Mouse (Mus musculus) embryonic facial prominence, embryonic 11.5 days (tissue): ENCODE results near the gene Vamp9. TPM values are rescaled to one million over a fixed set of nuclear protein-coding genes. Genes with fewer than 3 reads are reported as not detected.

ENCODE experiments used
- ATAC-seq: fragments of 200-750 bp; cut with Nextera tagmentation; replicated peaks from 2 replicates; pipeline ENCODE4 v1.8.0; 2017; ENCODE audit warnings: low read depth; ENCODE audit not compliant: insufficient number of reproducible peaks, low FRiP score, low TSS enrichment
- DNase-seq: peaks from one replicate; pipeline ENCODE4 v3.0.0-alpha.2; 2015; ENCODE audit warnings: low spot score
- H3K27ac ChIP-seq: fragments of 300-500 bp; sonication (generic); replicated peaks from 2 replicates; pipeline ENCODE4 v1.5.1; 2014; ENCODE audit warnings: mild to moderate bottlenecking, low read depth, low read length, control low read depth
- H3K27me3 ChIP-seq: fragments of 300-500 bp; sonication (generic); 2 replicates; pipeline ENCODE4 v1.6.1; 2014; ENCODE audit warnings: mild to moderate bottlenecking, low read length, moderate library complexity, mixed read lengths; ENCODE audit not compliant: control insufficient read depth, insufficient read depth
- H3K36me3 ChIP-seq: fragments of 300-500 bp; sonication (generic); replicated peaks from 2 replicates; pipeline ENCODE4 v1.6.1; 2014; ENCODE audit warnings: low read depth, mild to moderate bottlenecking, low read length, moderate library complexity, mixed read lengths; ENCODE audit not compliant: control insufficient read depth, insufficient read depth
- H3K4me1 ChIP-seq: fragments of 300-500 bp; sonication (generic); 2 replicates; pipeline ENCODE4 v1.6.1; 2014; ENCODE audit warnings: low read length, mixed read lengths; ENCODE audit not compliant: control insufficient read depth, insufficient read depth
- H3K4me2 ChIP-seq: fragments of 300-500 bp; sonication (generic); 2 replicates; pipeline ENCODE4 v1.6.1; 2014; ENCODE audit warnings: low read depth, mild to moderate bottlenecking, control low read depth, low read length, moderate library complexity
- H3K4me3 ChIP-seq: fragments of 300-500 bp; sonication (generic); 2 replicates; pipeline ENCODE4 v1.5.1; 2014; ENCODE audit warnings: low read depth, low read length, control low read depth
- H3K9ac ChIP-seq: fragments of 300-500 bp; sonication (generic); replicated peaks from 2 replicates; pipeline ENCODE4 v1.6.1; 2014; ENCODE audit warnings: mild to moderate bottlenecking, control low read depth, low read length
- H3K9me3 ChIP-seq: fragments of 300-500 bp; sonication (generic); replicated peaks from 2 replicates; pipeline ENCODE4 v1.6.1; 2016; ENCODE audit warnings: mild to moderate bottlenecking, low read length, inconsistent platforms, mixed read lengths; ENCODE audit not compliant: control insufficient read depth
- WGBS: fragments of 180-500 bp; shearing (Covaris S2); extraction: QIAGEN DNeasy Blood & Tissue Kit; methylation state at CpG from one replicate; pipeline ENCODE4 v1.1.7; 2014; 5-methylcytosine and 5-hydroxymethylcytosine counted together
- polyA plus RNA-seq: library from polyadenylated mRNA; unstranded; fragments of >200 nt; fragmentation: Nextera tagmentation; extraction: Ambion mirVana; gene quantifications from 2 replicates; pipeline ENCODE4 v1.2.1, GENCODE M21; 2014

The Vamp9 gene
- polyA plus RNA-seq, 1 experiment from 2014 or later, result not detected

- Histone ChIP-seq H3K4me1 (no peaks in the 10 kb centered on the region), H3K9me3 (no peaks in the 10 kb centered on the region), H3K4me2 (no peak overlapping the region), H3K4me3 (no peak overlapping the region), H3K27me3 (no peaks in the 10 kb centered on the region), H3K27ac (no peak overlapping the region), H3K36me3 (peaks cover 3% of the 10 kb centered on the region; the same call in 1 of the 2 replicates), H3K9ac (no peak overlapping the region)
- peak; percentile 37 for DNase-seq
- ATAC-seq, result no peak
- 43% methylated on average over 1 of the region's 1 CpGs for WGBS
These were observed 47.8 kb downstream of the Vamp9 start for GRCm38 (mm10) chr5:99953883-99954282.

- no peak overlapping the region for H3K9ac ChIP-seq
- DNase-seq, result no peak
- WGBS, result 97% methylated on average over 1 of the region's 1 CpGs
- no peak overlapping the region for H3K4me2 ChIP-seq
- no peaks in the 10 kb centered on the region for H3K4me1 ChIP-seq
- H3K27ac ChIP-seq, result no peak overlapping the region
- H3K36me3 ChIP-seq, result peaks cover 11% of the 10 kb centered on the region
- ATAC-seq, result no peak
- H3K9me3 ChIP-seq, result no peaks in the 10 kb centered on the region
- H3K4me3 ChIP-seq, result no peak overlapping the region
- H3K27me3 ChIP-seq, result no peaks in the 10 kb centered on the region
These were observed 52.6 kb downstream of the Vamp9 start for GRCm38 (mm10) chr5:99958666-99959065.

GRCm38 (mm10) chr5:99959236-99959936, 53.3 kb downstream of the Vamp9 start:
- H3K36me3 ChIP-seq, result peaks cover 16% of the 10 kb centered on the region
- H3K9me3 ChIP-seq, result no peaks in the 10 kb centered on the region
- H3K4me2 ChIP-seq, result no peak overlapping the region
- 77% methylated on average over 2 of the region's 2 CpGs for WGBS
- no peaks in the 10 kb centered on the region for H3K4me1 ChIP-seq
- H3K27ac ChIP-seq, result no peak overlapping the region
- H3K4me3 ChIP-seq, result no peak overlapping the region
- ATAC-seq, result no peak
- H3K27me3 ChIP-seq, result no peaks in the 10 kb centered on the region
- DNase-seq, result no peak
- H3K9ac ChIP-seq, result no peak overlapping the region

- no peak overlapping the region for H3K4me3 ChIP-seq
- no peaks in the 10 kb centered on the region for H3K9me3 ChIP-seq
- no peak overlapping the region for H3K27ac ChIP-seq
- peaks cover 16% of the 10 kb centered on the region for H3K36me3 ChIP-seq
- WGBS, result 87% methylated on average over 2 of the region's 2 CpGs
- ATAC-seq (no peak), DNase-seq (no peak)
- no peaks in the 10 kb centered on the region for H3K4me1 ChIP-seq
- no peak overlapping the region for H3K4me2 ChIP-seq
- H3K9ac ChIP-seq, result no peak overlapping the region
- no peaks in the 10 kb centered on the region for H3K27me3 ChIP-seq
These were observed 53.9 kb downstream of the Vamp9 start for GRCm38 (mm10) chr5:99959960-99960359.

- ATAC-seq (no peak), DNase-seq (no peak)
- WGBS, result 47% methylated on average over 2 of the region's 2 CpGs
- Histone ChIP-seq H3K36me3 (no peaks in the 10 kb centered on the region; the same call in 1 of the 2 replicates), H3K9me3 (no peaks in the 10 kb centered on the region), H3K4me2 (no peak overlapping the region), H3K4me3 (no peak overlapping the region), H3K27me3 (no peaks in the 10 kb centered on the region), H3K9ac (no peak overlapping the region), H3K27ac (no peak overlapping the region), H3K4me1 (no peaks in the 10 kb centered on the region)
These were observed 67.9 kb downstream of the Vamp9 start for GRCm38 (mm10) chr5:99973941-99974340.

- H3K9me3 ChIP-seq, result no peaks in the 10 kb centered on the region
- no peaks in the 10 kb centered on the region for H3K4me1 ChIP-seq
- WGBS, result 68% methylated on average over 4 of the region's 4 CpGs
- DNase-seq, result no peak
- no peak overlapping the region for H3K27ac ChIP-seq
- H3K9ac ChIP-seq, result no peak overlapping the region
- no peak for ATAC-seq
- no peaks in the 10 kb centered on the region; the same call in 1 of the 2 replicates for H3K36me3 ChIP-seq
- H3K4me3 ChIP-seq, result no peak overlapping the region
- no peak overlapping the region for H3K4me2 ChIP-seq
- H3K27me3 ChIP-seq, result no peaks in the 10 kb centered on the region
These were observed 69.0 kb downstream of the Vamp9 start for GRCm38 (mm10) chr5:99975061-99975460.

- H3K27me3 ChIP-seq, result no peaks in the 10 kb centered on the region
- peak overlapping the region; percentile 45 for H3K4me2 ChIP-seq
- H3K4me3 ChIP-seq, result peak overlapping the region; percentile 21
- H3K36me3 ChIP-seq, result no peaks in the 10 kb centered on the region; the same call in 1 of the 2 replicates
- no peak for ATAC-seq
- DNase-seq, result no peak
- WGBS, result 76% methylated on average over 1 of the region's 1 CpGs
- no peak overlapping the region for H3K9ac ChIP-seq
- no peaks in the 10 kb centered on the region for H3K9me3 ChIP-seq
- no peaks in the 10 kb centered on the region for H3K4me1 ChIP-seq
- H3K27ac ChIP-seq, result no peak overlapping the region
These were observed 69.7 kb downstream of the Vamp9 start for GRCm38 (mm10) chr5:99975776-99976175.

- Histone ChIP-seq H3K9me3 (no peaks in the 10 kb centered on the region), H3K27me3 (no peaks in the 10 kb centered on the region), H3K9ac (peak overlapping the region; percentile 99), H3K27ac (no peak overlapping the region), H3K4me2 (peak overlapping the region; percentile 69), H3K36me3 (no peaks in the 10 kb centered on the region), H3K4me3 (peak overlapping the region; percentile 84), H3K4me1 (no peaks in the 10 kb centered on the region)
- ATAC-seq (no peak), DNase-seq (peak; percentile 36)
- 21% methylated on average over 8 of the region's 8 CpGs for WGBS
These were observed 70.4 kb downstream of the Vamp9 start for GRCm38 (mm10) chr5:99976334-99976955.
